Mouse (Mus musculus) brain, embryonic 18.5 days (tissue): Measurements from ENCODE around the gene Neurl4.
"Not testable (repeated sequence)": the region's sequence is repeated elsewhere in the genome, so short reads cannot be mapped to it uniquely, and the experiment has no call there.

ENCODE experiments used
- DNase-seq: peaks from one replicate; pipeline ENCODE4 v3.0.0-alpha.2; 2012; ENCODE audit warnings: low read depth, low spot score

Gene Neurl4

GRCm38 (mm10) chr11:69900471-69901405, at the start of gene Neurl4, which contains the start of gene 2810408A11Rik:
Gene Neurl4, plus strand, starts transcription at chr11:69901072.
Gene 2810408A11Rik, minus strand, starts transcription at chr11:69900987.
- peak; percentile 92 for DNase-seq

- DNase-seq, result no peak
Measured at GRCm38 (mm10) chr11:69853994-69854393, 46.9 kb upstream of the Neurl4 start.

- no peak for DNase-seq
Measured at GRCm38 (mm10) chr11:69854680-69855079, 46.2 kb upstream of the Neurl4 start.

- no peak for DNase-seq
Measured at GRCm38 (mm10) chr11:69855347-69855746, 45.5 kb upstream of the Neurl4 start.

GRCm38 (mm10) chr11:69858113-69858998, 42.5 kb upstream of the Neurl4 start, which contains the start of gene Tnk1:
Gene Tnk1, minus strand, starts transcription at chr11:69858730.
- no peak for DNase-seq

GRCm38 (mm10) chr11:69863729-69864128, 37.1 kb upstream of the Neurl4 start:
- not testable (repeated sequence) for DNase-seq

GRCm38 (mm10) chr11:69864138-69864860, 36.6 kb upstream of the Neurl4 start:
- DNase-seq, result no peak

GRCm38 (mm10) chr11:69865561-69865960, 35.3 kb upstream of the Neurl4 start:
- DNase-seq, result no peak

GRCm38 (mm10) chr11:69867335-69867734, 33.5 kb upstream of the Neurl4 start:
- DNase-seq, result no peak

GRCm38 (mm10) chr11:69870289-69871069, 30.4 kb upstream of the Neurl4 start:
- DNase-seq, result no peak

- no peak for DNase-seq
Measured at GRCm38 (mm10) chr11:69871822-69872221, 29.1 kb upstream of the Neurl4 start.

GRCm38 (mm10) chr11:69872451-69872850, 28.4 kb upstream of the Neurl4 start:
- DNase-seq, result no peak

GRCm38 (mm10) chr11:69876186-69876585, 24.7 kb upstream of the Neurl4 start:
- DNase-seq, result no peak

- no peak for DNase-seq
Measured at GRCm38 (mm10) chr11:69876867-69877266, 24.0 kb upstream of the Neurl4 start.

- DNase-seq, result no peak
Measured at GRCm38 (mm10) chr11:69877878-69878277, 23.0 kb upstream of the Neurl4 start, which contains the start of gene Tmem95. Gene Tmem95, minus strand, starts transcription at chr11:69878018.

GRCm38 (mm10) chr11:69878399-69878798, 22.5 kb upstream of the Neurl4 start:
- DNase-seq, result no peak

- no peak for DNase-seq
Measured at GRCm38 (mm10) chr11:69878952-69879351, 21.9 kb upstream of the Neurl4 start.

GRCm38 (mm10) chr11:69879711-69880110, 21.2 kb upstream of the Neurl4 start:
- DNase-seq, result no peak

- no peak for DNase-seq
Measured at GRCm38 (mm10) chr11:69880506-69880852, 20.4 kb upstream of the Neurl4 start.

GRCm38 (mm10) chr11:69880853-69881603, 19.8 kb upstream of the Neurl4 start, which contains the start of gene Kctd11:
Gene Kctd11, minus strand, starts transcription at chr11:69881406.
- DNase-seq, result no peak
